28 mouse cellular contexts compared by ENCODE assay signal in the genomic region with DNA sequence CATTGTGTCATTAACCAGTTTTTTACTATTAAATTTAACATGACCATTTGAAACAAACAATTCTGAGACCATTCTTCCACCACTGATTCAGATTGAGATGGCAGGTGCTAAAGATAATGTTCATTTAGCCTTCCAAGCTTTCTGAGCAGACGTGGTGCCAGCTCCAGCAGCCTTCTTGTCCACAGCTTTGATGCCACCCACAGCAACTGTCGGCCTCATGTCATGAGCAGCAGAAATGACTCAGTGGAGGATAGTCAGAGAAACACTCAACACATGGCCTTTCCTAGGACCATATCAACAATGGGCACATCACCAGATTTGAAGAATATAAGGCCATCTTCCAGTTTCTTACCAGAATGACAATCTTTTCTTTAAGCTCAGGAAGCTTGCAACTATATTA.
DNase-seq lines count a peak whose midpoint lies in the region; TF ChIP-seq lines count a peak whose summit lies in the region.
"Had no signal": no experiment of that assay in that cellular context is flagged by ENCODE, and none has a peak within 500 bp of the region (broad histone marks: within the 10 kb centered on the region; RNA-seq: fewer than 3 reads in every experiment).

No protein-coding gene starts in this region.

- no peak overlapping the region for H3K4me3 ChIP-seq in layer of hippocampus, adult 2 months
- H3K4me3 ChIP-seq: embryonic facial prominence, embryonic 10.5 days; embryonic facial prominence, embryonic 13.5 days; erythroblast, embryonic 14.5 days; forebrain, embryonic 12.5 days; forebrain, embryonic 15.5 days; heart, embryonic 12.5 days; heart, embryonic 15.5 days; hindbrain, embryonic 10.5 days; hindbrain, embryonic 13.5 days had no signal

- peak; percentile 7 to 34 for DNase-seq in frontal cortex, adult 2 months (ENCODE audit: extremely low spot score in 1 of 2, low spot score in 1 of 2)
- no peak for DNase-seq in frontal cortex, postnatal 25 days (ENCODE audit: low spot score in 2 of 2)
- DNase-seq in layer of hippocampus, adult 9-10 months (ENCODE audit: low spot score), result peak; percentile 3
- no peak for DNase-seq in layer of hippocampus, adult 2 months (ENCODE audit: low spot score in 2 of 2)
- peak; percentile 24 for DNase-seq in right cerebral cortex, adult 18-20 months
- no peak for DNase-seq in right cerebral cortex, postnatal 10 days (ENCODE audit: low spot score in 2 of 2)
- DNase-seq in cerebellum, adult 11 months, result no peak
- DNase-seq: adrenal gland, postnatal 10 days; adrenal gland, postnatal 36 days; B cell, adult 2 months; cerebellum, adult 11-12 months; cerebellum, adult 8-10 months; cerebellum, postnatal 10 days; cerebellum, postnatal 36 days; embryo, embryonic 11 days; gastrocnemius, postnatal 25 days; heart, adult 18-20 months; heart, postnatal 10 days; heart, postnatal 36 days had no signal

- no peak for TF ChIP-seq CTCF in layer of hippocampus, adult 2 months (conservative IDR thresholded peaks at IDR 0.05)

- H3K27ac ChIP-seq in layer of hippocampus, adult 2 months, result no peak overlapping the region
- H3K27ac ChIP-seq: embryonic facial prominence, embryonic 10.5 days; embryonic facial prominence, embryonic 13.5 days; forebrain, embryonic 12.5 days; forebrain, embryonic 15.5 days; heart, embryonic 15.5 days; hindbrain, embryonic 10.5 days; hindbrain, embryonic 13.5 days had no signal

Comparison
In these comparisons a context has a peak if more than half of its experiments do, and no peak if none do; other contexts are left out.
1. DNase-seq: peak in frontal cortex, adult 2 months (2 of 2), layer of hippocampus, adult 9-10 months (single experiment) and right cerebral cortex, adult 18-20 months (single experiment); none in frontal cortex, postnatal 25 days (0 of 2), layer of hippocampus, adult 2 months (0 of 2), right cerebral cortex, postnatal 10 days (0 of 2) and cerebellum, adult 11 months (single experiment).